Mouse (Mus musculus) heart, embryonic 12.5 days (tissue): ENCODE results near the gene Gm10408. TPM values are rescaled to one million over a fixed set of nuclear protein-coding genes. Genes with fewer than 3 reads are reported as not detected.
"Not testable (repeated sequence)": the region's sequence is repeated elsewhere in the genome, so short reads cannot be mapped to it uniquely, and the experiment has no call there.

Experiments used
- ATAC-seq: fragments of 200-750 bp; cut with Nextera tagmentation; 2 replicates; pipeline ENCODE4 v1.8.0; 2017; ENCODE audit warnings: moderate TSS enrichment, moderate library complexity; ENCODE audit not compliant: insufficient number of reproducible peaks, low FRiP score
- H3K27ac ChIP-seq: fragments of 300-500 bp; sonication (generic); 2 replicates; pipeline ENCODE4 v1.5.1; 2016; ENCODE audit warnings: mild to moderate bottlenecking, moderate library complexity; ENCODE audit not compliant: poor library complexity, severe bottlenecking
- H3K27me3 ChIP-seq: fragments of 300-500 bp; sonication (generic); replicated peaks from 2 replicates; pipeline ENCODE4 v1.6.1; 2016; ENCODE audit warnings: mild to moderate bottlenecking, moderate library complexity
- H3K36me3 ChIP-seq: fragments of 300-500 bp; sonication (generic); 2 replicates; pipeline ENCODE4 v1.6.1; 2016; ENCODE audit warnings: mild to moderate bottlenecking, moderate library complexity
- H3K4me1 ChIP-seq: fragments of 300-500 bp; sonication (generic); replicated peaks from 2 replicates; pipeline ENCODE4 v1.6.1; 2016; ENCODE audit warnings: mild to moderate bottlenecking
- H3K4me2 ChIP-seq: fragments of 300-500 bp; sonication (generic); 2 replicates; pipeline ENCODE4 v1.6.1; 2016; ENCODE audit warnings: mild to moderate bottlenecking, moderate library complexity
- H3K4me3 ChIP-seq: fragments of 300-500 bp; sonication (generic); 2 replicates; pipeline ENCODE4 v1.5.1; 2016; ENCODE audit warnings: mild to moderate bottlenecking
- H3K9ac ChIP-seq: fragments of 300-500 bp; sonication (generic); 2 replicates; pipeline ENCODE4 v1.6.1; 2016; ENCODE audit warnings: mild to moderate bottlenecking, moderate library complexity
- H3K9me3 ChIP-seq: fragments of 300-500 bp; sonication (generic); replicated peaks from 2 replicates; pipeline ENCODE4 v1.6.1; 2016; ENCODE audit warnings: mild to moderate bottlenecking, moderate library complexity
- WGBS: fragments of 180-500 bp; shearing (Covaris S2); methylation state at CpG from one replicate; pipeline ENCODE4 v1.1.7; 2016; 5-methylcytosine and 5-hydroxymethylcytosine counted together
- polyA plus RNA-seq: library from polyadenylated mRNA; unstranded; fragments of >200 nt; fragmentation: Nextera tagmentation; extraction: Ambion mirVana; gene quantifications from 2 replicates; pipeline ENCODE4 v1.2.1, GENCODE M21; 2016

Gene Gm10408
- not detected in 2 replicates for polyA plus RNA-seq

DNA sequence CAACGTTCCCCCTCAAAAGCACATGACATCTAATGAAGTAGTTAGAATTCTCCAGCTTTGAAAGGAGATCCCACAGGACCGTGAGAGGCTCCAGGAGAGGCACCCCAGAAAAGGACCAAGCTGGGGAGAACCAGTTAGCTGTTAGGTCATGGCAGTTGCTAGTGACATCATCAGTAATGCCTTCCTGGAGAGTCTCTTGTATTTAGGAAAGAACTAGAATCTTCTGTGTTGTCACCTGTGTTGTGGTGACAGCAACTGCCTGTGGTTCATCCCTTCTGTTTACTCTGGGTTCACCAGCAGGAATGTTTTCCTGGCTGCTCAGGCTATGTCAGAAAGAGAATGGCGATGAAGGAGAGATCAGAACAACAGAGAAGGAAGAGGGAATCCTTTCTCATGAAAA lies at the start of gene Gm10408:
Gene Gm10408, plus strand, starts transcription at position 301 of the 400 bp plus-strand sequence.
- H3K4me3 ChIP-seq, H3K27ac ChIP-seq, H3K4me1 ChIP-seq, H3K36me3 ChIP-seq, ATAC-seq, H3K27me3 ChIP-seq, H3K9ac ChIP-seq, H3K9me3 ChIP-seq, H3K4me2 ChIP-seq: not testable (repeated sequence)
- WGBS: no CpG with 5 or more reads among the region's 3 CpGs

DNA sequence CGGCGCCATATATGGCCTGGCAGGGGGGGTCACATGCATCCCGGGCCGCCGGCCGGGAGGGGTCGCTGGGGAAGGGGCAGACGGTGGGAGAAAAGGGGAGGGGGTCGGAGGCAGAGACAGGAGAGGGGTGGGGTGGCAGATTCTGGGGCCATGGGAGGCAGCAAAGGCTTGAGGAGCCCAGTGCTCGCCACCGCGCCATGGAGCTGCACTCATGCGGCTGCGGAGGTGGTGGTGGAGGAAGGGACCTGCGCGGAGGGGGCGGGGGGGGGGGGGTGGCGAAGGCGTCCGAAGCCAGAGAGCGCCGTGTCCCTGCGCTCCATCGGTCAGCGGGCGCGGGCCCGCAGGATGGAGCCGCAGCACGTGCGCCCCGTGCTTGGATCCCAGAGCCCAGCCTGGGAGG lies 36.9 kb upstream of the Gm10408 start, which contains the start of gene Gm10409:
Gene Gm10409, plus strand, starts transcription at position 301 of the 400 bp plus-strand sequence.
- not testable (repeated sequence) for H3K9me3 ChIP-seq, H3K4me1 ChIP-seq, H3K36me3 ChIP-seq, H3K9ac ChIP-seq, H3K4me3 ChIP-seq, ATAC-seq, H3K27ac ChIP-seq, H3K27me3 ChIP-seq, H3K4me2 ChIP-seq
- WGBS: no CpG with 5 or more reads among the region's 32 CpGs

DNA sequence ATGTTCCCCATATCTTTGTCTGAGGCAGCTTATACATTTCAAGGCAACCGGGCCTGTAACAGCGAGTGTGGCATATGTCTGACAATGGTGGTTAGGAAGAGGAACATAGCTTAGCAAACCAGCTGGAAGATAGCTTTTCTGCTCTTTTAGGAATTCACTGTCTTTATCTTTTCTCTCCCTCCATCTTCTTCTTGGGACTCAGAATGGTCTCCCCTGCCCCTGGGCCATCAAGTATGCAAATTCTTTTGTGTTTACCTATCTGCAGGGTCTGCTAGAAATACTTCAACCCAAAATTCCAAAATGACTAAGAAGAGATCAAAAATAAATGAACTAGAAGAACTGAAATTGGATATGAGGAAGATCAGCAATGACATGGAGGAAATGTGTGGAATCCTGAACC lies 21.4 kb upstream of the Gm10408 start, which contains the start of gene Gm3005:
Gene Gm3005, plus strand, starts transcription at position 301 of the 400 bp plus-strand sequence.
- no CpG with 5 or more reads among the region's 2 CpGs for WGBS
- H3K9me3 ChIP-seq, H3K36me3 ChIP-seq, ATAC-seq, H3K4me3 ChIP-seq, H3K27ac ChIP-seq, H3K9ac ChIP-seq, H3K4me1 ChIP-seq, H3K27me3 ChIP-seq, H3K4me2 ChIP-seq: not testable (repeated sequence)

Other genes starting within 250 kb of the Gm10408 start
- 37.9 and 41.8 TPM in 2 replicates for gene D830030K20Rik, start 240.9 kb upstream of the Gm10408 start, polyA plus RNA-seq
- 1.5 and 2.0 TPM in 2 replicates for gene Gm2956, start 116.8 kb upstream of the Gm10408 start, polyA plus RNA-seq
- not detected in 2 replicates for gene Gm10413, start 54.3 kb upstream of the Gm10408 start, polyA plus RNA-seq
- 7.4 and 8.2 TPM in 2 replicates for gene Gm10409, start 36.8 kb upstream of the Gm10408 start, polyA plus RNA-seq
- gene Gm3005, start 21.3 kb upstream of the Gm10408 start, polyA plus RNA-seq: 11.9 and 13.2 TPM in 2 replicates
- gene Gm3012, start 185.1 kb downstream of the Gm10408 start, polyA plus RNA-seq: not detected in 2 replicates
- gene Gm3020, start 202.7 kb downstream of the Gm10408 start, polyA plus RNA-seq: 7.4 and 8.2 TPM in 2 replicates
- not detected in 2 replicates for gene Gm3043, start 239.4 kb downstream of the Gm10408 start, polyA plus RNA-seq